Mouse (Mus musculus) lung, postnatal 0 days (tissue): ENCODE results near the gene Il12a. TPM values are rescaled to one million over a fixed set of nuclear protein-coding genes. Genes with fewer than 3 reads are reported as not detected.

Experiments used
- ATAC-seq: fragments of 200-750 bp; cut with Nextera tagmentation; 2 replicates; pipeline ENCODE4 v1.8.0; 2017; ENCODE audit warnings: moderate library complexity
- DNase-seq: peaks from one replicate; pipeline ENCODE4 v3.0.0-alpha.2; 2016; ENCODE audit warnings: low spot score
- H3K27ac ChIP-seq: fragments of 300-500 bp; sonication (generic); 2 replicates; pipeline ENCODE4 v1.5.1; 2014; ENCODE audit warnings: antibody characterized with exemption, mild to moderate bottlenecking, low read length, mixed read lengths
- H3K27me3 ChIP-seq: fragments of 300-500 bp; sonication (generic); replicated peaks from 2 replicates; pipeline ENCODE4 v1.6.1; 2014; ENCODE audit warnings: low read length, mixed read lengths; ENCODE audit not compliant: insufficient read depth
- H3K36me3 ChIP-seq: fragments of 300-500 bp; sonication (generic); 2 replicates; pipeline ENCODE4 v1.6.1; 2014; ENCODE audit warnings: low read length, mixed read lengths; ENCODE audit not compliant: insufficient read depth
- H3K4me1 ChIP-seq: fragments of 300-500 bp; sonication (generic); 2 replicates; pipeline ENCODE4 v1.6.1; 2014; ENCODE audit warnings: antibody characterized with exemption, low read depth, low read length, mixed read lengths; ENCODE audit not compliant: insufficient read depth
- H3K4me2 ChIP-seq: fragments of 300-500 bp; sonication (generic); replicated peaks from 2 replicates; pipeline ENCODE4 v1.6.1; 2014; ENCODE audit warnings: low read depth, mild to moderate bottlenecking, low read length, moderate library complexity, mixed read lengths
- H3K4me3 ChIP-seq: fragments of 300-500 bp; sonication (generic); 2 replicates; pipeline ENCODE4 v1.5.1; 2014; ENCODE audit warnings: low read depth, low read length
- H3K9ac ChIP-seq: fragments of 300-500 bp; sonication (generic); replicated peaks from 2 replicates; pipeline ENCODE4 v1.6.1; 2014; ENCODE audit warnings: low read depth, mild to moderate bottlenecking
- H3K9me3 ChIP-seq: fragments of 300-500 bp; sonication (generic); 2 replicates; pipeline ENCODE4 v1.6.1; 2016; ENCODE audit warnings: low read length, mixed read lengths
- CTCF ChIP-seq: IDR thresholded peaks from 2 replicates; pipeline ENCODE4 v1.5.1; 2016; ENCODE audit warnings: antibody characterized with exemption, mild to moderate bottlenecking
- EP300 ChIP-seq: IDR thresholded peaks from 2 replicates; pipeline ENCODE4 v1.6.1; 2016; ENCODE audit warnings: antibody characterized with exemption, mild to moderate bottlenecking, control low read depth
- WGBS: fragments of 180-500 bp; shearing (Covaris S2); extraction: QIAGEN DNeasy Blood & Tissue Kit; methylation state at CpG from one replicate; pipeline ENCODE4 v1.1.7; 2014; 5-methylcytosine and 5-hydroxymethylcytosine counted together
- polyA plus RNA-seq: library from polyadenylated mRNA; unstranded; fragments of >200 nt; fragmentation: Nextera tagmentation; extraction: Ambion mirVana; gene quantifications from 2 replicates; pipeline ENCODE4 v1.2.1, GENCODE M21; 2015

Gene Il12a
- polyA plus RNA-seq, 1 experiment from 2014 or later = 1.4 TPM

GRCm38 (mm10) chr3:68657589-68658245 is 32.7 kb upstream of the Il12a start:
- H3K4me1 ChIP-seq = no peaks in the 10 kb centered on the region
- no peaks in the 10 kb centered on the region for H3K27me3 ChIP-seq
- no peak overlapping the region for H3K27ac ChIP-seq
- no peak overlapping the region for H3K4me2 ChIP-seq
- ATAC-seq (no peak), DNase-seq (no peak)
- H3K36me3 ChIP-seq = no peaks in the 10 kb centered on the region
- no peak overlapping the region for H3K9ac ChIP-seq
- TF ChIP-seq CTCF (no peak), EP300 (no peak)
- H3K4me3 ChIP-seq = no peak overlapping the region
- WGBS = 22% methylated on average over 9 of the region's 9 CpGs
- H3K9me3 ChIP-seq = no peaks in the 10 kb centered on the region

- no peak overlapping the region for H3K4me3 ChIP-seq
- no peaks in the 10 kb centered on the region for H3K9me3 ChIP-seq
- no peaks in the 10 kb centered on the region for H3K36me3 ChIP-seq
- TF ChIP-seq CTCF (no peak), EP300 (no peak)
- no peaks in the 10 kb centered on the region for H3K27me3 ChIP-seq
- H3K4me2 ChIP-seq = no peak overlapping the region
- no peaks in the 10 kb centered on the region for H3K4me1 ChIP-seq
- WGBS = 96% methylated on average over 6 of the region's 6 CpGs
- no peak overlapping the region for H3K9ac ChIP-seq
- DNase-seq (no peak), ATAC-seq (no peak)
- H3K27ac ChIP-seq = no peak overlapping the region
These were observed 30.4 kb upstream of the Il12a start for GRCm38 (mm10) chr3:68659996-68660395.

- ATAC-seq = no peak
- Histone ChIP-seq H3K36me3 (no peaks in the 10 kb centered on the region), H3K4me1 (no peaks in the 10 kb centered on the region), H3K9ac (no peak overlapping the region), H3K4me2 (no peak overlapping the region), H3K27me3 (no peaks in the 10 kb centered on the region), H3K27ac (no peak overlapping the region), H3K4me3 (no peak overlapping the region), H3K9me3 (no peaks in the 10 kb centered on the region)
- WGBS = 48% methylated on average over 4 of the region's 4 CpGs
- DNase-seq = no peak
- no peak for TF ChIP-seq CTCF
- no peak for TF ChIP-seq EP300
These were observed 29.9 kb upstream of the Il12a start for GRCm38 (mm10) chr3:68660538-68660937.

- Histone ChIP-seq H3K4me1 (no peaks in the 10 kb centered on the region), H3K36me3 (no peaks in the 10 kb centered on the region), H3K4me2 (no peak overlapping the region), H3K27ac (no peak overlapping the region), H3K4me3 (no peak overlapping the region), H3K9ac (no peak overlapping the region), H3K27me3 (no peaks in the 10 kb centered on the region), H3K9me3 (no peaks in the 10 kb centered on the region)
- no peak for ATAC-seq
- WGBS = 53% methylated on average over 5 of the region's 5 CpGs
- DNase-seq = no peak
- TF ChIP-seq CTCF (no peak), EP300 (no peak)
These were observed 28.1 kb upstream of the Il12a start for GRCm38 (mm10) chr3:68662386-68662785.

- WGBS = 90% methylated on average over 6 of the region's 6 CpGs
- H3K36me3 ChIP-seq = no peaks in the 10 kb centered on the region
- DNase-seq (no peak), ATAC-seq (no peak)
- H3K4me3 ChIP-seq = no peak overlapping the region
- TF ChIP-seq CTCF (no peak), EP300 (no peak)
- no peaks in the 10 kb centered on the region for H3K9me3 ChIP-seq
- H3K9ac ChIP-seq = no peak overlapping the region
- no peak overlapping the region for H3K4me2 ChIP-seq
- no peak overlapping the region for H3K27ac ChIP-seq
- no peaks in the 10 kb centered on the region for H3K27me3 ChIP-seq
- H3K4me1 ChIP-seq = no peaks in the 10 kb centered on the region
These were observed 26.1 kb upstream of the Il12a start for GRCm38 (mm10) chr3:68664337-68664736.

- H3K36me3 ChIP-seq = no peaks in the 10 kb centered on the region
- H3K4me3 ChIP-seq = no peak overlapping the region
- no peak for TF ChIP-seq CTCF
- TF ChIP-seq EP300 = no peak
- H3K27me3 ChIP-seq = no peaks in the 10 kb centered on the region
- H3K4me2 ChIP-seq = no peak overlapping the region
- 90% methylated on average over 7 of the region's 7 CpGs for WGBS
- no peaks in the 10 kb centered on the region for H3K4me1 ChIP-seq
- no peak overlapping the region for H3K27ac ChIP-seq
- H3K9me3 ChIP-seq = no peaks in the 10 kb centered on the region
- ATAC-seq (no peak), DNase-seq (no peak)
- H3K9ac ChIP-seq = no peak overlapping the region
These were observed 24.1 kb upstream of the Il12a start for GRCm38 (mm10) chr3:68666377-68666776.

- Histone ChIP-seq H3K4me3 (no peak overlapping the region), H3K36me3 (no peaks in the 10 kb centered on the region), H3K9me3 (no peaks in the 10 kb centered on the region), H3K27me3 (no peaks in the 10 kb centered on the region), H3K4me1 (no peaks in the 10 kb centered on the region), H3K27ac (no peak overlapping the region), H3K9ac (no peak overlapping the region), H3K4me2 (no peak overlapping the region)
- DNase-seq (no peak), ATAC-seq (no peak)
- no peak for TF ChIP-seq EP300
- no peak for TF ChIP-seq CTCF
- WGBS = 95% methylated on average over 1 of the region's 1 CpGs
These were observed 22.6 kb upstream of the Il12a start for GRCm38 (mm10) chr3:68667852-68668251.
